Mouse (Mus musculus) MEL (cell line): ENCODE results near the gene Scamp4. TPM values are rescaled to one million over a fixed set of nuclear protein-coding genes. Genes with fewer than 3 reads are reported as not detected.
A peak's percentile ranks its signal among the peaks of the same experiment; 100 is the strongest.

Experiments used
- DNase-seq: peaks from one replicate; pipeline ENCODE4 v3.0.0; 2011; ENCODE audit warnings: low read depth, low spot score
- H3K27ac ChIP-seq: 2 replicates; pipeline ENCODE4 v1.5.1; 2012; ENCODE audit warnings: low read depth, mild to moderate bottlenecking, control low read depth, low read length, moderate library complexity; ENCODE audit not compliant: control insufficient read depth
- H3K27me3 ChIP-seq, 2 experiments: fragments of 150-350 bp in 1 of 2; sonication (generic) in 1 of 2; 2 replicates each; pipeline ENCODE4 v1.6.1; 2012; ENCODE audit warnings: low read length in 2 of 2, mild to moderate bottlenecking in 2 of 2, improper control_type of control experiment in 1 of 2, moderate library complexity in 1 of 2; ENCODE audit not compliant: insufficient read depth in 2 of 2, control insufficient read depth in 1 of 2
- H3K36me3 ChIP-seq, 2 experiments: 2 replicates each; pipeline ENCODE4 v1.6.1; 2012 to 2014; ENCODE audit warnings: low read length in 2 of 2, improper control_type of control experiment in 1 of 2, inconsistent platforms in 1 of 2, mild to moderate bottlenecking in 1 of 2; ENCODE audit not compliant: insufficient read depth in 2 of 2, control insufficient read depth in 1 of 2
- H3K4me1 ChIP-seq, 2 experiments: fragments of 150-350 bp in 1 of 2; sonication (generic) in 1 of 2; 2 replicates each; pipeline ENCODE4 v1.6.1; 2012; ENCODE audit warnings: low read length in 2 of 2, improper control_type of control experiment in 1 of 2, mild to moderate bottlenecking in 1 of 2; ENCODE audit not compliant: insufficient read depth in 2 of 2, control insufficient read depth in 1 of 2
- H3K4me3 ChIP-seq, 2 experiments: fragments of 150-350 bp in 1 of 2; sonication (generic) in 1 of 2; 2 replicates each; pipeline ENCODE4 v1.5.1; 2012; ENCODE audit warnings: low read depth in 2 of 2, low read length in 2 of 2, mild to moderate bottlenecking in 2 of 2, moderate library complexity in 2 of 2, control low read depth in 1 of 2, improper control_type of control experiment in 1 of 2; ENCODE audit not compliant: control insufficient read depth in 1 of 2, insufficient read depth in 1 of 2
- H3K79me2 ChIP-seq: 2 replicates; pipeline ENCODE4 v1.6.1; 2012; ENCODE audit warnings: mild to moderate bottlenecking, low read length, moderate library complexity; ENCODE audit not compliant: control insufficient read depth, poor library complexity, insufficient read depth
- H3K9ac ChIP-seq: 2 replicates; pipeline ENCODE4 v1.6.1; 2012; ENCODE audit warnings: low read depth, mild to moderate bottlenecking, control low read depth, low read length, moderate library complexity; ENCODE audit not compliant: control insufficient read depth, poor library complexity, severe bottlenecking
- H3K9me3 ChIP-seq: fragments of 150-350 bp; sonication (generic); replicated peaks from 2 replicates; pipeline ENCODE4 v1.6.1; 2012; ENCODE audit warnings: mild to moderate bottlenecking, low read length, improper control_type of control experiment, moderate library complexity; ENCODE audit not compliant: insufficient read depth
- BHLHE40 ChIP-seq: IDR thresholded peaks from 2 replicates; pipeline ENCODE4 v1.6.1; 2012; ENCODE audit warnings: low read depth, mild to moderate bottlenecking, inconsistent platforms, low read length, improper control_type of control experiment, borderline replicate concordance
- CHD2 ChIP-seq: IDR thresholded peaks from 2 replicates; pipeline ENCODE4 v1.6.1; 2011; ENCODE audit warnings: low read length, improper control_type of control experiment
- CTCF ChIP-seq, 3 experiments: IDR thresholded peaks in 2 of 3; conservative IDR thresholded peaks in 1 of 3; 2 replicates each; pipeline ENCODE4 v1.5.1; 2011 to 2012; ENCODE audit warnings: low read length in 3 of 3, low read depth in 2 of 3, mild to moderate bottlenecking in 2 of 3, improper control_type of control experiment in 1 of 3, inconsistent platforms in 1 of 3, mixed read lengths in 1 of 3, moderate library complexity in 1 of 3; ENCODE audit not compliant: control insufficient read depth in 1 of 3, insufficient read depth in 1 of 3, poor library complexity in 1 of 3, severe bottlenecking in 1 of 3
- E2F4 ChIP-seq: IDR thresholded peaks from 2 replicates; pipeline ENCODE4 v1.6.1; 2011; ENCODE audit warnings: low read depth, low read length, improper control_type of control experiment, borderline replicate concordance
- EP300 ChIP-seq, 2 experiments: IDR thresholded peaks; 2 replicates each; pipeline ENCODE4 v1.6.1; 2011; ENCODE audit warnings: improper control_type of control experiment in 2 of 2, low read length in 2 of 2, low read depth in 1 of 2, mild to moderate bottlenecking in 1 of 2
- ETS1 ChIP-seq: IDR thresholded peaks from 2 replicates; pipeline ENCODE4 v1.6.1; 2012; ENCODE audit warnings: low read depth, mild to moderate bottlenecking, inconsistent platforms, low read length, improper control_type of control experiment, moderate library complexity
- HCFC1 ChIP-seq: IDR thresholded peaks from 2 replicates; pipeline ENCODE4 v1.6.1; 2012; ENCODE audit warnings: low read depth, mild to moderate bottlenecking, inconsistent platforms, low read length, improper control_type of control experiment, moderate library complexity
- MAFK ChIP-seq: IDR thresholded peaks from 2 replicates; pipeline ENCODE4 v1.6.1; 2011; ENCODE audit warnings: low read depth, mild to moderate bottlenecking, low read length, improper control_type of control experiment, borderline replicate concordance
- MAX ChIP-seq: IDR thresholded peaks from 2 replicates; pipeline ENCODE4 v1.6.1; 2011; ENCODE audit warnings: low read length, improper control_type of control experiment
- MAZ ChIP-seq: IDR thresholded peaks from 2 replicates; pipeline ENCODE4 v1.6.1; 2012; ENCODE audit warnings: low read depth, mild to moderate bottlenecking, inconsistent platforms, low read length, improper control_type of control experiment
- MXI1 ChIP-seq: IDR thresholded peaks from 2 replicates; pipeline ENCODE4 v1.6.1; 2011; ENCODE audit warnings: mild to moderate bottlenecking, low read depth, low read length, improper control_type of control experiment
- MYC ChIP-seq: IDR thresholded peaks from 2 replicates; pipeline ENCODE4 v1.6.1; 2011; ENCODE audit warnings: low read depth, mild to moderate bottlenecking, low read length, improper control_type of control experiment, moderate library complexity
- NELFE ChIP-seq: IDR thresholded peaks from 2 replicates; pipeline ENCODE4 v1.6.1; 2011; ENCODE audit warnings: low read depth, low read length, improper control_type of control experiment
- NRF1 ChIP-seq: IDR thresholded peaks from 2 replicates; pipeline ENCODE4 v1.6.1; 2014; ENCODE audit warnings: low read depth, mild to moderate bottlenecking, inconsistent platforms, low read length, improper control_type of control experiment, moderate library complexity; ENCODE audit not compliant: poor library complexity, insufficient read depth, severe bottlenecking
- POLR2AphosphoS5 ChIP-seq: IDR thresholded peaks from 2 replicates; pipeline ENCODE4 v1.6.1; 2012; ENCODE audit warnings: low read depth, borderline replicate concordance, mild to moderate bottlenecking, inconsistent platforms, low read length, moderate library complexity, mixed read lengths
- RAD21 ChIP-seq: IDR thresholded peaks from 2 replicates; pipeline ENCODE4 v1.6.1; 2011; ENCODE audit warnings: mild to moderate bottlenecking, low read depth, low read length, improper control_type of control experiment
- RCOR1 ChIP-seq: IDR thresholded peaks from 2 replicates; pipeline ENCODE4 v1.6.1; 2012; ENCODE audit warnings: low read depth, mild to moderate bottlenecking, inconsistent platforms, low read length, improper control_type of control experiment
- SMC3 ChIP-seq: IDR thresholded peaks from 2 replicates; pipeline ENCODE4 v1.6.1; 2011; ENCODE audit warnings: low read depth, low read length, improper control_type of control experiment
- TBP ChIP-seq: IDR thresholded peaks from 2 replicates; pipeline ENCODE4 v1.8.0; 2011; ENCODE audit warnings: low read depth, low read length, improper control_type of control experiment
- TCF12 ChIP-seq: IDR thresholded peaks from 2 replicates; pipeline ENCODE4 v1.6.1; 2014; ENCODE audit warnings: low read depth, mild to moderate bottlenecking, inconsistent platforms, low read length, improper control_type of control experiment, moderate library complexity
- UBTF ChIP-seq: IDR thresholded peaks from 2 replicates; pipeline ENCODE4 v1.6.1; 2012; ENCODE audit warnings: low read depth, mild to moderate bottlenecking, inconsistent platforms, low read length, improper control_type of control experiment, moderate library complexity, borderline replicate concordance; ENCODE audit not compliant: insufficient read depth
- USF2 ChIP-seq, 2 experiments: IDR thresholded peaks; 2 replicates each; pipeline ENCODE4 v1.6.1; 2011 to 2012; ENCODE audit warnings: improper control_type of control experiment in 2 of 2, low read length in 2 of 2, borderline replicate concordance in 1 of 2, inconsistent platforms in 1 of 2, low read depth in 1 of 2, mild to moderate bottlenecking in 1 of 2; ENCODE audit not compliant: insufficient read depth in 1 of 2
- ZC3H11A ChIP-seq: IDR thresholded peaks from 2 replicates; pipeline ENCODE4 v1.6.1; 2012; ENCODE audit warnings: low read depth, mild to moderate bottlenecking, inconsistent platforms, low read length, improper control_type of control experiment
- ZMIZ1 ChIP-seq: IDR thresholded peaks from 2 replicates; pipeline ENCODE4 v1.6.1; 2012; ENCODE audit warnings: low read depth, mild to moderate bottlenecking, inconsistent platforms, low read length, improper control_type of control experiment, moderate library complexity
- ZNF384 ChIP-seq: IDR thresholded peaks from 2 replicates; pipeline ENCODE4 v1.6.1; 2012; ENCODE audit warnings: low read depth, mild to moderate bottlenecking, inconsistent platforms, low read length, improper control_type of control experiment
- polyA plus RNA-seq, 2 experiments: library from polyadenylated mRNA; stranded (reverse) in 1 of 2; unstranded in 1 of 2; fragments of >175 nt in 1 of 2; fragments of >200 nt in 1 of 2; gene quantifications; 2 replicates each; pipeline versions ENCODE4 v1.2.1 to v1.2.4; 2012; ENCODE audit warnings: low replicate concordance in 2 of 2, low read depth in 1 of 2; ENCODE audit not compliant: insufficient read length in 2 of 2, insufficient read depth in 1 of 2, missing spikeins in 1 of 2
- total RNA-seq: library from RNA; depleted of rRNA; stranded (reverse); fragments of 300-350 nt; gene quantifications from 2 replicates; pipeline ENCODE4 v1.2.3, GENCODE M21; 2012

Gene Scamp4
- total and polyA plus RNA-seq, 3 experiments = 34.2 to 140 TPM; not detected in 1

DNA sequence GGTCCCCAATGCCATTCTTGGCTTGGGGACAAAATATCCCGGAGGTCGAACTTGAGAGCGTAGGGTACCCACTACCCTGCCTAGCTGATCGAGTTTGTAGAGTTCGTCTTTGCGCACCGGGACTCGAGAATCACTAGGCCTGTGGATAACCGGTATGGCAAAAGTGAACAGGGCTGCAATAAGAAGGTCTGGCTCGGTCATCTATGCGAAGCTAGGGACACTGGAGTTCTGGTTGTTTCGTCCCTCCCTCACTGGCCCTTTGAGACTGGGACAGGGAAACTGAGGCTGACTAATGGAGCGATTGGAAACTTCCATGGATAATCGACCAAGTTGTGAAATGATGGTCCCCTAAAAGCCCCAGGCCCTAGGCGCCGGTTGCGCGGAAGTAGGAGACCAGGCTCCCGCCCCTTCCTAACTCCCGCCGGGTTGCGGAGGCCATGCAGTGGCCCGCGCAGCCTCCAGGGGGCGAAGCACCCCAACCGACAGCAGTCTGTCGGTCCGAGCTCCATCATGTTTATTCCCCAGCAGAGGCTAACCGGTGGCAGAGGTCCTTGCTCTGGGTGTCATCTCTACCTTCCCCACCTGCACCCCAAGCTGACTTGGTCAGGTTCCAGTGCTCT, 24.4 kb upstream of the Scamp4 start (continued):
- TF ChIP-seq E2F4 (no peak), TCF12 (no peak), NRF1 (peak; percentile 61), USF2 (IDR thresholded peaks at IDR 0.05; ENCODE audit: borderline replicate concordance in 1 of 2, insufficient read depth in 1 of 2, low read depth in 1 of 2, low read length in 2 of 2) (no peak), BHLHE40 (no peak), HCFC1 (peak; percentile 47; the same call in 1 of the 2 replicates), ETS1 (peak; percentile 20; the same call in 1 of the 2 replicates), ZMIZ1 (no peak; the same call in 1 of the 2 replicates)

DNA sequence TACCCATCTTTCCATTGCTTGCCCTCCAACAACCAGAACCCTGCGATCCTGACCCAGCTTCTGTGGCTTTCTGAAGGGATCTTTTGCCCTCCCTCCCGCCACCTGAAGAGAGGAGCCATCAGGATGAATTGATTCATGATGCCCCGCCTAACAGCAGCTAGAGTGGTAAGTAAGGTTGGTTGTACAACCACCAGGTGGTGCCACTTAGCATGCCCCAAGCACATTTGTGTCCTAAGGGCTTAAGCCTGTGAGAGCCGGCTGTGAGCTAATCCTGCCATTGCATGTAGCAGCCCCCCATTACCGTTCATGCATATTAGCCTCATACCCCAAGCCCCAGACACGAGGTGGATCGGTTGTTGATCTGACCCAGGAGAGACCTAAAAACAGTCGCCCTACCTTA, 23.8 kb upstream of the Scamp4 start:
- H3K4me3 ChIP-seq = peak overlapping the region; percentile 55 to 66

DNA sequence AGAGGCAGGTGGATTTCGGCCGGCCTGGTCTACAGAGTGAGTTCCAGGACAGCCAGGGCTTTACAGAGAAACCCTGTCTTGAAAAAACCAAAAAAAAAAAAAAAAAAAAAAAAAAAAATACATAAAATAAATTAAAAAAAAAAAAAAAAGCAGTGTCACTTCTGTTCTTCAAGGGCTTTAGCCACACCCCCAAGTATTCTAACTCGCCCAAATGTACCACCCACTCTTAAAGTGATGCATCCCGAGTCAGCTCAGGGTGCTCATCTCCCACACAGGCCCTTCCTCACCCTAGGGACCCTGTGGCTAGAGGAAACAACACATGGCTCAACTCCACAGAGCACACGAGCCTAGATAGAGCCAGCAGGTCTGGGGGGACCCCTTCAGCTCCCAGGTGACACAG, 19.6 kb upstream of the Scamp4 start:
- Histone ChIP-seq H3K4me1 (peaks cover 5 to 10% of the 10 kb centered on the region in 2 experiments; a peak in 3 of 4 replicates), H3K27ac (no peak overlapping the region), H3K36me3 (peaks cover 0 to 4% of the 10 kb centered on the region in 2 experiments; a peak in 2 of 4 replicates), H3K79me2 (peaks cover 16% of the 10 kb centered on the region), H3K4me3 (no peak overlapping the region), H3K27me3 (no peaks in the 10 kb centered on the region), H3K9ac (no peak overlapping the region), H3K9me3 (no peaks in the 10 kb centered on the region)
- TF ChIP-seq ZNF384 = peak; percentile 70
- no peak for TF ChIP-seq RCOR1
- TF ChIP-seq POLR2AphosphoS5 = no peak
- no peak for TF ChIP-seq MXI1
- TF ChIP-seq SMC3 = no peak
- no peak for TF ChIP-seq CHD2
- DNase-seq = peak; percentile 52

More for the DNA sequence above, 23.8 kb upstream of the Scamp4 start:
- Histone ChIP-seq H3K4me1 (peaks cover 8 to 24% of the 10 kb centered on the region in 2 experiments; a peak in 3 of 4 replicates), H3K27me3 (no peaks in the 10 kb centered on the region), H3K9ac (peak overlapping the region; percentile 88), H3K36me3 (peaks cover 0 to 18% of the 10 kb centered on the region in 2 experiments; a peak in 2 of 4 replicates), H3K79me2 (peaks cover 34% of the 10 kb centered on the region), H3K27ac (peak overlapping the region; percentile 95), H3K9me3 (no peaks in the 10 kb centered on the region)
- TF ChIP-seq CTCF (IDR thresholded peaks at IDR 0.05 in 2 of 3, conservative IDR thresholded peaks at IDR 0.05 in 1 of 3; ENCODE audit: control insufficient read depth in 1 of 3, insufficient read depth in 1 of 3, low read depth in 2 of 3, low read length in 3 of 3, poor library complexity in 1 of 3, severe bottlenecking in 1 of 3) (peak; percentile 68 to 89 (median 68)), MXI1 (peak; percentile 85), MYC (0 out of 2 replicates have a peak, but pooled peaks have one; percentile 62), BHLHE40 (no peak), ZC3H11A (peak; percentile 37; the same call in 1 of the 2 replicates), TBP (peak; percentile 51; the same call in 1 of the 2 replicates), RAD21 (peak; percentile 56), SMC3 (peak; percentile 90), UBTF (no peak), NELFE (peak; percentile 41; the same call in 1 of the 2 replicates), EP300 (IDR thresholded peaks at IDR 0.05; ENCODE audit: low read depth in 1 of 2, low read length in 2 of 2) (no peak), MAFK (no peak), ETS1 (0 out of 2 replicates have a peak, but pooled peaks have one; percentile 7), MAZ (peak; percentile 68; the same call in 1 of the 2 replicates), MAX (peak; percentile 60; the same call in 1 of the 2 replicates), E2F4 (no peak)
- peak; percentile 96 for DNase-seq
